Mouse (Mus musculus) adrenal gland, postnatal 4 days (tissue): Measurements from ENCODE around the gene Eid2b. TPM values are rescaled to one million over a fixed set of nuclear protein-coding genes. Genes with fewer than 3 reads are reported as not detected.
A peak's percentile ranks its signal among the peaks of the same experiment; 100 is the strongest.
"Not testable (repeated sequence)": the region's sequence is repeated elsewhere in the genome, so short reads cannot be mapped to it uniquely, and the experiment has no call there.

ENCODE experiments used
- DNase-seq, 2 experiments: peaks; one replicate each; pipeline ENCODE4 v3.0.0; 2021 to 2022; ENCODE audit warnings: low spot score in 2 of 2, mixed read lengths in 2 of 2
- long read RNA-seq, 2 experiments: library from polyadenylated mRNA; stranded (forward); transcript quantifications; one replicate each; pipeline ENCODE4 v2.0.0; 2021
- total RNA-seq, 2 experiments: library from RNA; stranded (reverse); gene quantifications; 2 replicates each; pipeline ENCODE4 v1.2.3; 2021

The Eid2b gene
- 10 to 100 TPM; 22.3 to 23.6 TPM for total RNA-seq
- long read RNA-seq, experiment 1, transcript Eid2b-201 (1 exons, 1,751 nt), result major isoform, 26 of 26 reads
- long read RNA-seq, experiment 1, partial matches to known transcripts, result 0 of 26 reads
- long read RNA-seq, experiment 1, other reads (novel, unspliced or antisense), result 0 of 26 reads
- long read RNA-seq, experiment 2, transcript Eid2b-201 (1 exons, 1,751 nt), result major isoform, 38 of 38 reads
- long read RNA-seq, experiment 2, partial matches to known transcripts, result 0 of 38 reads
- long read RNA-seq, experiment 2, other reads (novel, unspliced or antisense), result 0 of 38 reads

- peak; percentile 89 to 95 for DNase-seq
These were observed at the start of gene Eid2b for GRCm38 (mm10) chr7:28277615-28278278. Gene Eid2b, plus strand, starts transcription at chr7:28277739.

DNA sequence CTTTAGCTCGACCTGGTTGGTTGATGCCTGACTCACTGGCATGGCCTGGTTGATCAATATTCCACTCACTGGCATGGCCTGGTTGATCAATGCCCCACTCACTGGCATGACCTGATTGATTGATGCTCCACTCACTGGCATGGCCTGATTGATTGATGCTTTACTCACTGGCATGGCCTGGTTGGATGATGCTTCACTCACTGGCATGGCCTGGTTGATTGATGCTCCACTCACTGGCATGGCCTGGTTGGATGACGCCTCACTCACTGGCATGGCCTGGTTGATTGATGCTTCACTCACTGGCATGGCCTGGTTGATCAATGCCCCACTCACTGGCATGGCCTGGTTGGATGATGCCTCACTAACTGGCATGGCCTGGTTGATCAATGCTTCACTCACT is 33.6 kb upstream of the Eid2b start:
- DNase-seq, result not testable (repeated sequence)

- no peak for DNase-seq
These were observed 28.6 kb upstream of the Eid2b start for GRCm38 (mm10) chr7:28248957-28249356.

- no peak for DNase-seq
These were observed 25.6 kb upstream of the Eid2b start for GRCm38 (mm10) chr7:28251976-28252375.

- no peak for DNase-seq
These were observed 22.9 kb upstream of the Eid2b start for GRCm38 (mm10) chr7:28254591-28254990.

GRCm38 (mm10) chr7:28255476-28255875 is 22.1 kb upstream of the Eid2b start:
- DNase-seq, result no peak

DNA sequence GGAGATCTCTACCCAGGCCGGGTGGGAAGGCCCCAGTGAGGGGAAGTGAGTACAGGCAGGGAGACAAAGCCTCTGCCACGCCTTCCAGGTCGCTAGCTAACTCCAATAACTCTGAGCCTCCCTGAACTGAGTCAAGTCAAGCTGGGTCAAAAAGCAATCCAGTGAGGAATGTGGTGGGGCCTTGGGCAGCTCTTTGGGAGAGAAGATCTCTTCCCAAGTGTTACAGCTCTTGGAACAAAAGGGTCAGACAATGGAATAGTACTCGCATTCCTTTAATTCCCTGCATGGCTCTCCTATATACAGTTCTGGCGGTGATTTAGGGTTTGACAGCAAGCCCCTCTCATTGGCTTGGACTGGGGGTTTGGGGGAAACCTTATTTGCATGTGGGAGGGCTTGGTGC is 14.7 kb upstream of the Eid2b start:
- DNase-seq, result no peak

GRCm38 (mm10) chr7:28263786-28264185 is 13.8 kb upstream of the Eid2b start:
- peak; percentile 42 to 52 for DNase-seq

DNA sequence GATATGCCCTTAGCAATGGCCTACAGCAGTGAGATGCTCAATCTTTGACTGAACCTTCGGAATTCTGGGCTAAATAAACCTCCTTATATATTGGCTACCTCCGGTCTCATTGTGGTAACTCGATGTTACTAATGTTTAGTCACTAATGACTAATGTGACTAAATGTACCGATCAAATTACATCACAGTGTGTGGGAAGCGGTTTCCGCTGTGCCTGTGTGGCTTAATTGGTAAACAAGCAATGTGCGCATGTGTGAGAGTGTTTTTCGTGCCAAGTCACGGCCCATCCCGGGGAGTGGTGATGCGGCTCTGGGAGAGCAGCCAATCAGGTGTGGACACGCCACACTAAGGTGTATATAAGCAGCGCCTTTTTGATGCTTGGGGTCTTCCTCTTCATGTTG is 12.1 kb upstream of the Eid2b start:
- DNase-seq, result no peak

DNA sequence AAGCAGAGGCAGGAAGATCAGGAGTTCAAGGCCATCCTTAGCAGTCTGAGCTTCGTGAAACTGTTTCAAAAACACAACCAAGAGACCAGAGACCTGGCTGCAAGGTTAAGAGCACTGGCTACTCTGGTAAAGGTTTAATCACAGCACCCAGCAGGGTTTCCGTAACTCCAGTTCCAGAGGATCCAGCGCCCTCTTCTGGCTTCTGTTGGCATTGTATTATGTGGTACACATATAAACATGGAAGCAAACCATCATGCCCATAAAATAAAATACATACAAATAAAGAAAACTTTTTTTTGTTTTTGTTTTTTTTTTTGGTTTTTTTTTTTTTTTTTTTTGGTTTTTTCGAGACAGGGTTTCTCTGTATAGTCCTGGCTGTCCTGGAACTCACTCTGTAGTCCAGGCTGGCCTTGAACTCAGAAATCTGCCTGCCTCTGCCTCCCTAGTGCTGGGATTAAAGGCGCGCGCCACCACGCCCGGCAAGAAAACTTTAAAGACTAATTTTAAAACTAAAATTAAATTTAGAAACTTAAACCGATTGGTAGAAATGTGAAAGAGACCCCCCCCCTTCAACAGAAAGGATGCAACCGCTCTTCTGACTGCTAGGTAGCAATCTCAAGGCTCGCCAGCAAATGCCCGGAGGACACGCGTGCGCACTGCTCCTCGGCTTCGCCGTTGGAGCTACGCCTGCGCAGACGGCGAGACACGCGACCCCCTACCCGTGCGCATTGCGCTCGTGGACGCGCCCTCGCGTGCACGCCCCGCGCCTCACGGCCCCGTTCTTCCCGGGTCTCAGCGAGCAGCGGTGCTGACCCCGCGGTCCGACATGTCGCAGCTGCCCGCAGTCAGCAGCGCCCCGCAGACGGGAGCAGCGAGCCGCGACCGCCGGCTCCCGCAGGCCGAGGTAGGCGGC is 10.2 kb upstream of the Eid2b start, which contains the start of gene Eid2:
TSS of gene Eid2 (plus strand) at position 753 of the 913 bp plus-strand sequence.
- peak; percentile 60 to 77 for DNase-seq

- DNase-seq, result peak in 1 of 2 experiments; percentile 33
These were observed 9.5 kb upstream of the Eid2b start for GRCm38 (mm10) chr7:28268042-28268531.

DNA sequence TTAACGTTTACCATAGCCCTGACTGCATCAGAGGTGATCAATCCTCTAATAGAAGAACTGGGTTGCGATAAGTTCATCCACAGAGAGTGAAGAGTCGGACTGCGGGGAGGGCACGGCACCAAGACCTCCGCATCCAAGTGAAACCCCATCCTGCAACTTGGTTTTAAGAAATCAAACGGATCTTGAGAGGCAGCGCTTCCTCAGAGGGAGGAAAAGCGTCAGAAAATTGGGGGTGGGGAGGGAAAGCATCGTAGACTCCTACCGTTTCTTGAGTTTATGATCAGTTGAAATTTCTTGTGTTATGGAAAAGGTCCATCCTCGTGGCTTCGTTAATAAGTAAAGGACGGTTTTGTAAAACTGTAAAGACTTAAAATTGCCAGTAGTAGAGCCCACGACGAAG is 9.0 kb upstream of the Eid2b start:
- no peak for DNase-seq

DNA sequence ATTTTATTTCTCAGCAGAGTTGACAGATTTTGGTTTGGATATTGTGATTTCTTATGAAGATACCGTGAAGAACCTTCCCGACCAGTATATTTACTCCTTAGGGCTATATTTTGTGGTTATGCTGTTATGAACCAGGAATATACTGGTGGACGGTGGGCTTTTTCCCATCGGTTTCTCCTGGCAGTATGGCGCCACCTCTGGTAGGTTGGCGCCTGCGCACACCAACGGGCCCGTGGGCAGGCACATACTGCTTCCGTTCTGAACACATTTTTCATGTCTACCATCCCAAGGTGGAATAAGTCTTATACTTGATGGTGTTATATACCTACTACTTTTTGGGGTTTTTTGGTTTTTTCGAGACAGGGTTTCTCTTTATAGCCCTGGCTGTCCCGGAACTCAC is 8.2 kb upstream of the Eid2b start:
- no peak for DNase-seq

- no peak for DNase-seq
These were observed 5.8 kb upstream of the Eid2b start for GRCm38 (mm10) chr7:28271761-28272160.

DNA sequence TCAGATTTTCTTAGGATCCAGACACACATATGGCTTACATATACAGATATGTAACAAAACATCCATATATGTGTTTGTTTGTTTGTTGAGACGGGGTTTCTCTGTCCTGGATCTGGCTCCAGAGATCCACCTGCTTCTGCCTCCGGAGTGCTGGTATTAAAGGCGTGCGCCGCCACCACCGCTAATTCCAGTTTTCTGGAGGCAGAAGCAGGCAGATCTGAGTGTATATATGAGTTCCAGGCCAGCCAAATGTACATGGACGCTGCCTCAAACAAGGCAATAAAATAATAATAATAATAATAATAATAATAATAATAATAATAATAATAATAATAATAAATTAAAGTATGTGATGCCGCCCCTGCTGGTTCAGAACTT is 313 bp upstream of the Eid2b start:
- no peak for DNase-seq

GRCm38 (mm10) chr7:28278279-28278652 is 727 bp downstream of the Eid2b start:
- no peak for DNase-seq

- DNase-seq, result no peak
These were observed 3.1 kb downstream of the Eid2b start for GRCm38 (mm10) chr7:28280630-28281029.

GRCm38 (mm10) chr7:28290165-28290564 is 12.6 kb downstream of the Eid2b start:
- DNase-seq, result no peak

DNA sequence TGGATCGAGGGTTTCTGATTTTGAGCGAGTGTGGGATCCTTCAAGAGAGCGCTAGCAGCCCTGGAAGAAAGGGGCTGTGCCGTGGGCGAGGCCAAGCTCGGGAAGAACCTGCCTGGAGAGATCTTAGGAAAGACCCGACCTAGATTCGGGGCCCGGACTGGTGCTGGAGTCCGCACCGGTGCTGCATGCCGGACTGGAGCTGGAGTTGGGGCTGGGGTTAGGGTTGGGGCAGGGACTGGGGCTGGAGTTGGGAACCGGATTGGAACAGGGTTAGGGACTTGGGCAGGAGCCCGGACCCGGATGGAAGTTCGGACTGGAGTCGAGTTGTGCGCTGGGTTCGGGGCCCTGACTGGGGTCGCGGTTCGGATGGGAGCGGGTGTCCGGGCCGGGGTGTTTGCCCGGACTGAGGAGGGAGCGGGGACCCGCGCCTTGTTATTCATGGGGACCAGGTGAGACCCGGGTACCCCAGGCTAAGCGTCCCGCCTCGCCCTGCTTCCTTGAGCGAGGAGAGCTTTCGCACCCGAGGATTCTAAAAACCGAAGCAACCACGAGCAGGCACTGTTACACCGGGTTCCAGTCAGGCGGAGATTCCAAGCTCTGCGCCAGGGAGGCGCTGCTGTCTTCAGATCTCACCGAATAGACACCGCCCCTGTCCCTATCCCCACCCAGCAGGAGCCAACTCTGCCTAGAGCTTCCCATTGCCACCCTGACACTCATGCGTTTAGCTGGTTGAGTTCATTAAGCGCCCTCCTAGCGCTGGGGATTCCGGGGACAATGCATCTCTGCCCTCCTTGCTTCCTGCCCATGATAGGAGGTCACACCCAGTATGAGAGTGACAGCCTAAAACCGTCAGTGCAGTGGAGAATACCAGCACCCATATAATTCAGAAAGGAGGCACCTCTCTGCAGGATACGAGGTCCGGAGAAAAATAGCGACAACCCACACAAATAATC is 13.4 kb downstream of the Eid2b start, which contains the start of gene Selenov:
TSS of gene Selenov (minus strand) at position 549 of the 953 bp plus-strand sequence.
- no peak for DNase-seq

DNA sequence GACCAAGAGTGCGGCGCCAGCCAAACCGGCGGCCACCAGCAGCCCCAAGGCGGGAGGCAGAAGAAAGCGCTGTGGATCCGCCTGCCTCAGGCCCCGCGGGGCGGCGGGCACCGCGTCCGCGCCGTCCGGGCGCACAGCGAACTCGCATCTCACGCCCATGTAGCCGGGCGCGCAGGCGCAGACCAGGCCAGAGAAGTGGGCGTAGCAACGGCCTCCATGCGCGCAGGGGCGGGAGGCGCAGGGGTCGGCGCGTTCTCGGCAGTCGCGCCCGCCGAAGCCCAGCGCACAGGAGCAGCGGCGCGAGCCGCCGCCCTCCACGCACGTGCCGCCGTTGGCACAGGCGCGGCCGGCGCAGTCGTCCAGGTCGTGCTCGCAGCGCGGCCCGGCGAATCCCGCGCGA is 16.9 kb downstream of the Eid2b start:
- peak in 1 of 2 experiments; percentile 35 for DNase-seq
